ENCODE assay signal across 7 mouse cellular contexts in the genomic region with DNA sequence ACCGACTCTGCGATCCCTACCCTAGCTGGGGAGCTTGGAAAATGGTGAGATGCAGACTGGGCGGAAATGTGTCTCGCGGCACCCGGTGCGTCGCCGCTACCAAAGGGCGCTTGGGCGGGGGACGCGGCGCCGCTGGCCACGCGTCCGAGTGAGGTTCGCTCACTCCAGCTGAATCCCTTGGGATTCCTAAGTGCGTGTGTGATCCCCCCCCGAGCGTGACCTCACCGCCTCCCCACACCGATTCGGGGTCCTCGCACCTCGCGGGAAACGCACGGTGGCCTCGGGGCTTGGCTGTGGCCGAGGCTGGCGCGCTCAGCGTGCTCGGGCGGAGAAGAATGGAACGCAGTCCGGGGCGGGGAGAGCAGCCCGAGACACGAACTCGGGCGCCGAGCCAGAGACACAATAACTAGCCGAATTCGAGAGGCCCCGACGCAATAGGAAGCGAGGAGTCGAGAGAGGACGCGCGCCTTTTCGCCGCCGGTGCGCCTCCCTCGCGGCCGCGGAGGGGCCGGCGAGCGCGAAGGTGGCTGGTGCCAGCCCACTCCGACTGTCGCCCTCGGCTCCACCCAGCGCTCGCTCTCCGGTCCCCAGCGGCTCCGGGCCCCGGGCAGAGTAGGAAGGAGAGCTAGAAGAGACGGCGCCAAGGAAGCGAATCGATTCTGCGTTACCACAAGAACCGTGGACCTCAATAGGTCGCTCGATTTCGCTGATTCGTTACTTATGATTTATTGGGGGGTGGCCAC. TPM values are rescaled to one million over a fixed set of nuclear protein-coding genes. Genes with fewer than 3 reads are reported as not detected.
DNase-seq lines count a peak whose midpoint lies in the region; ATAC-seq and TF ChIP-seq lines count a peak whose summit lies in the region.

A gene (minus strand): TSS at position 495 of the 743 bp plus-strand sequence.

- H3K9me3 ChIP-seq in midbrain, embryonic 11.5 days (ENCODE audit: control insufficient read depth, low read length) = no peaks in the 10 kb centered on the region

- no peaks in the 10 kb centered on the region for H3K27me3 ChIP-seq in midbrain, embryonic 11.5 days (ENCODE audit: control insufficient read depth, insufficient read depth, low read length)
- peaks cover 13% of the 10 kb centered on the region for H3K27me3 ChIP-seq in spleen, adult 2 months (ENCODE audit: control insufficient read depth, insufficient read depth, low read length)

- peak within 1 kb of the TSS; percentile 82 for H3K4me3 ChIP-seq in midbrain, embryonic 11.5 days (ENCODE audit: low read depth, low read length)
- peak within 1 kb of the TSS; percentile 58 for H3K4me3 ChIP-seq in spleen, adult 2 months (ENCODE audit: extremely low read depth, insufficient read depth, insufficient read length)

- under 1% methylated on average over 85 of the region's 85 CpGs for WGBS in midbrain, embryonic 11.5 days
- under 1% methylated on average over 85 of the region's 85 CpGs for WGBS in spleen, adult 2 months

- H3K36me3 ChIP-seq in midbrain, embryonic 11.5 days (ENCODE audit: control insufficient read depth, insufficient read depth, low read length) = no peaks in the 10 kb centered on the region
- no peaks in the 10 kb centered on the region for H3K36me3 ChIP-seq in spleen, adult 2 months (ENCODE audit: control insufficient read depth, insufficient read depth, low read length)

- no peak for TF ChIP-seq POLR2A in spleen, adult 2 months (IDR thresholded peaks at IDR 0.05; ENCODE audit: low read depth, low read length)

- peak; percentile 90 for DNase-seq in adipocyte (ENCODE audit: low spot score)
- DNase-seq in cerebellum, postnatal 14 days = peak; percentile 90 to 93
- DNase-seq in gastrocnemius, postnatal 25 days = peak; percentile 75
- peak; percentile 77 to 79 for DNase-seq in left cerebral cortex, postnatal 36 days (ENCODE audit: low spot score in 2 of 2)
- peak; percentile 97 for DNase-seq in midbrain, embryonic 11.5 days (ENCODE audit: low spot score, missing footprints)
- peak in 1 of 2 experiments; percentile 49 for DNase-seq in spleen, adult 2 months (ENCODE audit: low read depth in 1 of 2, low spot score in 2 of 2)

- H3K9ac ChIP-seq in midbrain, embryonic 11.5 days (ENCODE audit: low read length) = peak within 1 kb of the TSS; percentile 97

- peaks cover 39% of the 10 kb centered on the region for H3K4me1 ChIP-seq in midbrain, embryonic 11.5 days (ENCODE audit: control insufficient read depth, insufficient read depth, low read length)
- H3K4me1 ChIP-seq in spleen, adult 2 months (ENCODE audit: control insufficient read depth, insufficient read depth, insufficient read length) = peaks cover 13% of the 10 kb centered on the region; the same call in 1 of the 2 replicates

- H3K27ac ChIP-seq in midbrain, embryonic 11.5 days (ENCODE audit: low read depth, low read length) = peak within 1 kb of the TSS; percentile 96
- H3K27ac ChIP-seq in spleen, adult 2 months (ENCODE audit: insufficient read depth, low read length) = peak within 1 kb of the TSS; percentile 21

- intact Hi-C loops in left cerebral cortex, postnatal 36 days (cut with DNase I) = loop anchor here (5.0 kb wide), 1 partner anchor 42 kb away; a partner anchor contains a TSS

- peak within 1 kb of the TSS; percentile 95 for H3K4me2 ChIP-seq in midbrain, embryonic 11.5 days

- TF ChIP-seq CTCF in spleen, adult 2 months (IDR thresholded peaks at IDR 0.05; ENCODE audit: extremely low read depth, insufficient read depth, insufficient read length, insufficient replicate concordance) = no peak

- ATAC-seq in inflammation-experienced regulatory T-cells, adult 6 months = peak; percentile 2
- ATAC-seq in midbrain, embryonic 11.5 days (ENCODE audit: low FRiP score) = peak; percentile 14

RNA-seq across cellular contexts. Expression of the gene that starts here (rescaled TPM):
- 1 to 10 TPM; 2.4 to 3.3 TPM for total RNA-seq in gastrocnemius, postnatal 25 days (2021)
- polyA plus RNA-seq in inflammation-experienced regulatory T-cells, adult 6 months (2017; shearing (Covaris generic)) = 1 to 10 TPM; 4.6 to 6.9 (median 5.4) TPM
- total RNA-seq in left cerebral cortex, postnatal 36 days (2021) = 10 to 100 TPM; 27.5 to 35.7 TPM
- polyA plus RNA-seq in midbrain, embryonic 11.5 days (2014; fragmentation: Nextera tagmentation; extraction: Ambion mirVana) = 13.4 and 16.1 TPM in 2 replicates
- 10.0 and 14.4 TPM in 2 replicates for polyA plus RNA-seq in spleen, adult 2 months (2012; rRNA removed)

Comparison
In these comparisons a context has a peak if more than half of its experiments do, and no peak if none do; other contexts are left out.
1. RNA of the gene that starts here (total RNA-seq): 27.5 to 35.7 TPM in left cerebral cortex, postnatal 36 days; 2.4 to 3.3 TPM in gastrocnemius, postnatal 25 days; every median in the first group is over 4 times any median in the second.